Mouse (Mus musculus) neural tube, embryonic 14.5 days (tissue): ENCODE data around the gene BC005624. TPM values are rescaled to one million over a fixed set of nuclear protein-coding genes. Genes with fewer than 3 reads are reported as not detected.
"Not testable (repeated sequence)": the region's sequence is repeated elsewhere in the genome, so short reads cannot be mapped to it uniquely, and the experiment has no call there.

Source experiments
- ATAC-seq: fragments of 200-750 bp; cut with Nextera tagmentation; 2 replicates; pipeline ENCODE4 v1.8.0; 2017; ENCODE audit warnings: low read depth, mild to moderate bottlenecking, moderate TSS enrichment, moderate library complexity
- H3K27ac ChIP-seq: fragments of 300-500 bp; sonication (generic); 2 replicates; pipeline ENCODE4 v1.5.1; 2014; ENCODE audit warnings: low read depth, mild to moderate bottlenecking, control low read depth, low read length, moderate library complexity, mixed read lengths
- H3K27me3 ChIP-seq: fragments of 300-500 bp; sonication (generic); 2 replicates; pipeline ENCODE4 v1.6.1; 2014; ENCODE audit warnings: low read length; ENCODE audit not compliant: control insufficient read depth, insufficient read depth
- H3K36me3 ChIP-seq: fragments of 300-500 bp; sonication (generic); 2 replicates; pipeline ENCODE4 v1.6.1; 2014; ENCODE audit warnings: low read length, mixed read lengths; ENCODE audit not compliant: control insufficient read depth, insufficient read depth
- H3K4me1 ChIP-seq: fragments of 300-500 bp; sonication (generic); 2 replicates; pipeline ENCODE4 v1.6.1; 2014; ENCODE audit warnings: low read length; ENCODE audit not compliant: control insufficient read depth, insufficient read depth
- H3K4me2 ChIP-seq: fragments of 300-500 bp; sonication (generic); 2 replicates; pipeline ENCODE4 v1.6.1; 2014; ENCODE audit warnings: mild to moderate bottlenecking, low read depth, low read length, control low read depth
- H3K4me3 ChIP-seq: fragments of 300-500 bp; sonication (generic); 2 replicates; pipeline ENCODE4 v1.5.1; 2014; ENCODE audit warnings: low read depth, low read length, control low read depth, mixed read lengths
- H3K9ac ChIP-seq: fragments of 300-500 bp; sonication (generic); replicated peaks from 2 replicates; pipeline ENCODE4 v1.6.1; 2014; ENCODE audit warnings: low read depth, mild to moderate bottlenecking, control low read depth, low read length, mixed read lengths
- H3K9me3 ChIP-seq: fragments of 300-500 bp; sonication (generic); 2 replicates; pipeline ENCODE4 v1.6.1; 2016; ENCODE audit warnings: low read length; ENCODE audit not compliant: control insufficient read depth
- WGBS: fragments of 180-500 bp; shearing (Covaris S2); extraction: QIAGEN DNeasy Blood & Tissue Kit; methylation state at CpG from one replicate; pipeline ENCODE4 v1.1.7; 2014; 5-methylcytosine and 5-hydroxymethylcytosine counted together
- polyA plus RNA-seq: library from polyadenylated mRNA; unstranded; fragments of >200 nt; fragmentation: Nextera tagmentation; extraction: Ambion mirVana; gene quantifications from 2 replicates; pipeline ENCODE4 v1.2.1, GENCODE M21; 2014

BC005624 gene
- polyA plus RNA-seq, 1 experiment from 2014 or later = 75.7 TPM

GRCm38 (mm10) chr2:30959856-30960255 lies 22.1 kb downstream of the BC005624 start:
- Histone ChIP-seq H3K27ac (no peak overlapping the region), H3K36me3 (peaks cover 74% of the 10 kb centered on the region), H3K4me1 (peaks cover 6% of the 10 kb centered on the region), H3K4me2 (no peak overlapping the region), H3K9ac (no peak overlapping the region), H3K9me3 (no peaks in the 10 kb centered on the region), H3K4me3 (no peak overlapping the region), H3K27me3 (no peaks in the 10 kb centered on the region)
- WGBS = 46% methylated on average over 5 of the region's 5 CpGs
- ATAC-seq = no peak

GRCm38 (mm10) chr2:30958726-30959125 lies 23.3 kb downstream of the BC005624 start:
- H3K36me3 ChIP-seq = peaks cover 69% of the 10 kb centered on the region
- H3K9me3 ChIP-seq = no peaks in the 10 kb centered on the region
- no peaks in the 10 kb centered on the region for H3K27me3 ChIP-seq
- 91% methylated on average over 14 of the region's 14 CpGs for WGBS
- no peak for ATAC-seq
- H3K27ac ChIP-seq = no peak overlapping the region
- no peak overlapping the region for H3K9ac ChIP-seq
- H3K4me1 ChIP-seq = peaks cover 16% of the 10 kb centered on the region
- H3K4me2 ChIP-seq = no peak overlapping the region
- H3K4me3 ChIP-seq = no peak overlapping the region

GRCm38 (mm10) chr2:30957511-30957910 lies 24.5 kb downstream of the BC005624 start:
- no peaks in the 10 kb centered on the region for H3K9me3 ChIP-seq
- peaks cover 57% of the 10 kb centered on the region for H3K36me3 ChIP-seq
- no peak for ATAC-seq
- WGBS = 83% methylated on average over 4 of the region's 4 CpGs
- no peak overlapping the region for H3K4me3 ChIP-seq
- H3K9ac ChIP-seq = no peak overlapping the region
- no peak overlapping the region for H3K27ac ChIP-seq
- H3K4me1 ChIP-seq = peaks cover 19% of the 10 kb centered on the region
- H3K27me3 ChIP-seq = no peaks in the 10 kb centered on the region
- no peak overlapping the region for H3K4me2 ChIP-seq

- Histone ChIP-seq H3K4me3 (no peak overlapping the region; the same call in 1 of the 2 replicates), H3K36me3 (peaks cover 34% of the 10 kb centered on the region), H3K9ac (0 out of 2 replicates have a peak overlapping the region, but pooled peaks have one; percentile 7), H3K27me3 (no peaks in the 10 kb centered on the region), H3K4me1 (peaks cover 19% of the 10 kb centered on the region), H3K9me3 (no peaks in the 10 kb centered on the region), H3K27ac (no peak overlapping the region), H3K4me2 (peak overlapping the region; percentile 87)
- 83% methylated on average over 6 of the region's 6 CpGs for WGBS
- ATAC-seq = no peak
Observed at GRCm38 (mm10) chr2:30954797-30955196, 27.2 kb downstream of the BC005624 start.

- WGBS = under 1% methylated on average over 60 of the region's 60 CpGs
- Histone ChIP-seq H3K27me3 (no peaks in the 10 kb centered on the region), H3K4me3 (peak within 1 kb of the TSS; percentile 78), H3K4me2 (peak within 1 kb of the TSS; percentile 87), H3K36me3 (peaks cover 18% of the 10 kb centered on the region), H3K9ac (peak within 1 kb of the TSS; percentile 77), H3K27ac (peak within 1 kb of the TSS; percentile 76), H3K4me1 (peaks cover 19% of the 10 kb centered on the region), H3K9me3 (no peaks in the 10 kb centered on the region)
- ATAC-seq = peak; percentile 93
Observed at GRCm38 (mm10) chr2:30952824-30953490, 29.0 kb downstream of the BC005624 start, which contains the start of gene Tor1b. Gene Tor1b (plus strand): TSS chr2:30952959.

GRCm38 (mm10) chr2:30952457-30952823 lies 29.6 kb downstream of the BC005624 start:
- ATAC-seq = peak; percentile 28; the same call in 1 of the 2 replicates
- 35% methylated on average over 5 of the region's 5 CpGs for WGBS

GRCm38 (mm10) chr2:30942603-30943011 lies 39.4 kb downstream of the BC005624 start:
- no peak overlapping the region for H3K27ac ChIP-seq
- no peak for ATAC-seq
- no peaks in the 10 kb centered on the region for H3K27me3 ChIP-seq
- no peak overlapping the region for H3K4me3 ChIP-seq
- no peaks in the 10 kb centered on the region for H3K4me1 ChIP-seq
- H3K4me2 ChIP-seq = peak overlapping the region; percentile 36; the same call in 1 of the 2 replicates
- no peaks in the 10 kb centered on the region for H3K9me3 ChIP-seq
- H3K9ac ChIP-seq = no peak overlapping the region
- no peaks in the 10 kb centered on the region for H3K36me3 ChIP-seq
- 26% methylated on average over 16 of the region's 16 CpGs for WGBS

More at GRCm38 (mm10) chr2:30952457-30952823, 29.6 kb downstream of the BC005624 start:
- H3K27ac ChIP-seq = peak overlapping the region; percentile 76
- H3K9me3 ChIP-seq = no peaks in the 10 kb centered on the region
- peak overlapping the region; percentile 87 for H3K4me2 ChIP-seq
- peak overlapping the region; percentile 78 for H3K4me3 ChIP-seq
- H3K4me1 ChIP-seq = peaks cover 19% of the 10 kb centered on the region
- H3K27me3 ChIP-seq = no peaks in the 10 kb centered on the region
- H3K9ac ChIP-seq = peak overlapping the region; percentile 77
- H3K36me3 ChIP-seq = peaks cover 14% of the 10 kb centered on the region

- WGBS = 55% methylated on average over 7 of the region's 7 CpGs
- ATAC-seq, H3K27ac ChIP-seq, H3K4me1 ChIP-seq, H3K9me3 ChIP-seq, H3K9ac ChIP-seq, H3K36me3 ChIP-seq, H3K4me2 ChIP-seq, H3K4me3 ChIP-seq, H3K27me3 ChIP-seq: not testable (repeated sequence)
Observed at GRCm38 (mm10) chr2:30942116-30942515, 39.9 kb downstream of the BC005624 start.

- no peak for ATAC-seq
- H3K27ac ChIP-seq = no peak overlapping the region
Observed at GRCm38 (mm10) chr2:30941586-30941985, 40.4 kb downstream of the BC005624 start.

More at GRCm38 (mm10) chr2:30941586-30941985, 40.4 kb downstream of the BC005624 start:
- no peak overlapping the region for H3K4me3 ChIP-seq
- H3K4me2 ChIP-seq = no peak overlapping the region
- no peaks in the 10 kb centered on the region for H3K9me3 ChIP-seq
- no peaks in the 10 kb centered on the region for H3K4me1 ChIP-seq
- 86% methylated on average over 5 of the region's 5 CpGs for WGBS
- H3K36me3 ChIP-seq = no peaks in the 10 kb centered on the region
- no peak overlapping the region for H3K9ac ChIP-seq
- no peaks in the 10 kb centered on the region for H3K27me3 ChIP-seq
